Mouse (Mus musculus) lung, postnatal 0 days (tissue): ENCODE measurements at regions not wholly inside any gene's neighbourhood (a gene's known extent, or its start where the extent isn't known, plus 50 kb on each side); places are given as distances from the start of the nearest gene placed in this dataset.

ENCODE experiments used
- CTCF ChIP-seq: IDR thresholded peaks from 2 replicates; pipeline ENCODE4 v1.5.1; 2016; ENCODE audit warnings: antibody characterized with exemption, mild to moderate bottlenecking
- EP300 ChIP-seq: IDR thresholded peaks from 2 replicates; pipeline ENCODE4 v1.6.1; 2016; ENCODE audit warnings: antibody characterized with exemption, mild to moderate bottlenecking, control low read depth

GRCm38 (mm10) chr17:84031381-84031780 is 156.4 kb downstream of the Zfp36l2 start:
- no peak for TF ChIP-seq CTCF
- no peak for TF ChIP-seq EP300
